Mouse (Mus musculus) cerebral cortex, adult 2 months (tissue): ENCODE results near the gene Defb45.

Experiments
- WGBS: fragments of 180-500 bp; shearing (Covaris S2); methylation state at CpG from one replicate; pipeline ENCODE4 v1.1.7; 2018; 5-methylcytosine and 5-hydroxymethylcytosine counted together

Gene Defb45

DNA sequence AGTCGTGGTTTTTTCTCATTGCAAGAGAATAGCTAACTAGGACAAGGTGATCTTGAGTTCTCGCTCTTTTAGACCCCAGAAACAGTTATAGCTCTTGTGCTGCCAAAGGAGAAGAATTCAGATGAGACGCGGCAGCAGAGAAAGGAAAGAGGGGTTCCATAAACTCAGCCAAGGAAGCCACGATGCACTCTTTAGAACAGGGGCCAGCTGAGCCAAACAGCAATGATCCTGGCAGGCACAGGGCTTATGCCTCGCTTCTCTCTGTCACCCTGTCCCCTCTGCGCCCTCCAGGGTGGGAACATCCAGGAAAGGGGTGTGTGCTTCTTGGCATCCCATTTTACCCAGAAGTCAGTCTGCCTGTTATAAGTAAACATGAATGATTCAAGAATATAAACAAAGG lies at the start of gene Defb45:
Gene Defb45, minus strand, starts transcription at position 101 of the 400 bp plus-strand sequence.
- whole genome bisulfite sequencing, result 50% methylated on average over 7 of the region's 7 CpGs

DNA sequence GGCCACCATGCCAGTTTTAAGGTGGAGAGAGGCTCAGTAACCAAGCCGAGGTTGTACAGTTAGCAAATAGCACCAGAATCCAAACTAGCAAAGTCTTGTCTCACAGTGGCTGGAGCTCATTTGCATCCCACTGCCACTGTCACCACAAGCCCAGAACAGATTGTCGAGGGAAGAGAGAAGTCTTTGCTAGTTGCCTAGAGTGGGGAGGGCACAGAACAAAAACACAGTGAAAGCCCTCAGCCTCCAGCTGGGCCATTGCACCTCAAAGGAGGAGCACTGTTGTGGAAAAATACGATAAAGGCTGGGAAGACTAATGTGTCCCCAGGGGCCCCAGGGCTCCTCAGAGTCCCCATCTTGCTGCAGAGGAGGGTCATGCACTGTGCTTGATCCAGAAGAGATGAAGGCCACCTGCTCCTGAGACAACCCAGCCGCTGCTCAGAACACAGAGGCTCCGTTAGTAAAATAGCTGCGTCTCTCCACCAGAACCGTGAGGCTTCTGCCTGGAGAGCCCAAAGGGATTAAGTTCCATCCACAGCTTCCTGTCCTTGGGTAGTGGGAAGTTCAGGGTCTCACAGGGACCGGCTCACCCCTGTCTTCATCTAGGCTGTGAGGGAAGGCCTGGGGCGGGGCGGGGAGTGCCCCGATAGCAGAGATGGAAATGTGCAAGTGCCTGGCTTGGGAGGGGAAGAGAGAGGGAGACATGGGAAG lies 40.4 kb upstream of the Defb45 start:
- WGBS, result 47% methylated on average over 11 of the region's 11 CpGs

DNA sequence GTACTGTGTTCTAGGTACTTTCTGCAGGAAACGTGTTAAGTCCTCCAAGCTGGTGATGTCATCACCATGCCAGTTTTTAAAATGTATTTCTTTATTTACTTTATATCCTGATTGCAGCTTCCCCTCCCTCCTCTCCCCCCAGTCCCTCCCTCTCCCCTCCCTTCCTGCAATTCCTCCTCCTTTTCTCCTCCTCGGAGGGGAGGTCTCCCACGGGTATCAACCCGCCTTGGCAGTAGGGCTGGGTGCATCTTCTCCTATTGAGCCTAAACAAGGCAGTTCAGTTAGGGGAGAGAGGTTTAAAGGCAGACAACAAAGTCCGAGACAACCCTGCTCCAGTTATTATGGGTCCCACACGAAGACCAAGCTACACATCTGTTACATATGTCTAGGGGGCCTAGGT lies 39.7 kb upstream of the Defb45 start:
- WGBS, result 71% methylated on average over 6 of the region's 6 CpGs

DNA sequence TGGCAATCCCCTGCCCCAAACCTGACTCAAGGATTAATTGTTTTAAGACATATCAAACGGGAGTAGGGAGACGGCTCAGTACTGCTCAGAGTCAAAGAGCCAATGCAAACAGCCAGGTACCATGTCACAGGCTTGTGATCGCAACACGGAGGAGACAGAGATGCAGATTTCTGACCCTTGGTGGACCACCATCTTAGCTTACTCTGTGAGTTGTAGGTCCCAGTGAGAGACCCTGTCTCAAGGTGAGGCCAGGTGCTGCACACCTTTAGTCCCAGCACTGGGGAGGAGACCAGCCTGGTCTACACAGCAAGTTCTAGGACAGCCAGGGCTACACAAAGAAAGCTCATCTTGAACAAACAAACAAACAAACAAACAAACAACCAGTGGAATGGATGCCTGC lies 38.2 kb upstream of the Defb45 start:
- WGBS, result 95% methylated on average over 4 of the region's 4 CpGs

DNA sequence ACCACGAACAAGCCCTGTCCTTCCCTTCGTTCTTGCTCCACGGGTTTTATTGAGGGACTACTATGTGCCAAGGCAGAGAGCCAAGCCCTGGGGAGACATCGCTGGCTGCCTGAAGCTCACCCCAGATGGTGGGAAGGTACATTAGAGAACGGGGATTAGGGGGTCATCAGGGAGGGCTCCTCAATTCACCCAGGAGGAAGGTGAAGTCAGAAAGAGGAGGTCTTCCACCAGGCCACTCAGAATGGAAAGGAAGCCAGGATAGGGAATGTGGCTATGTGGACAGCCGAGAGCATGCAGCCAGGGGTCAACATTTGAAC lies 37.8 kb upstream of the Defb45 start:
- 87% methylated on average over 6 of the region's 6 CpGs for WGBS

DNA sequence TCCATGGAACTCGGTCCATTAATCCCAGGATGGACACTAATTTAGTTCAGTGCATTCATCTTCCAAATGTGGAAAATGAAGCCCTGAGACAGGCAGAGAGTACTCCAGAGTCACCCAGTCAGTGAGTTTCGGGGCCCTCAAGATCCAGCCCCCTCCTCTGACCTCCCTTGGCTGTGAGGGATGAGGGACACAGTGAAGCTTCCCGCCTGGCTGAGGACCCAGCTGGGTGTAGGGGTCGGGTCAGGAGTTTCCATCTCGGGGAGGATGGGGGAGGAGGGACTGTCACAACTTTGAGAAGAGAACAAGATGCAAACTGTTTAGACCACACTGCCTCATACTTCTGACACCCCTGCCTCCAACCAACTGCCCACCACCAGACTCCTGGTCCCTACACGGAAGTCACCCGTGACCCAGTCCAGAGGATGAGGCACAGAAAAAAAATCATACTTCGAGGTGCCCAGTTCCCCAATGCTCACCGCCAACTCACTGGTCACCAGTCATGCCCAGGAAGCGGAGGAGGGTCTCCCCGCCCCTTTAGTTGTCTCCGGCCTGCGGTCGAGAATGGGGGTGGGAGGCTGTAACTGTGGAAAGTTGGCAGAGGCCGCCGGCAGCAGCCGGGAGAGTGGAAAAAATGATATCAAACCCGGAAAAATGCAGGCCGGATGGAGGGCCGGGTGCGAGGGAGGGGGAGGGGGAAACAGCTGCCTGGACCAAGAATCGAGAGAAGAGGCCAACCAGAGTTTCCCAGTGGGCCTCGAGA lies 37.2 kb upstream of the Defb45 start:
- WGBS, result 79% methylated on average over 23 of the region's 23 CpGs

DNA sequence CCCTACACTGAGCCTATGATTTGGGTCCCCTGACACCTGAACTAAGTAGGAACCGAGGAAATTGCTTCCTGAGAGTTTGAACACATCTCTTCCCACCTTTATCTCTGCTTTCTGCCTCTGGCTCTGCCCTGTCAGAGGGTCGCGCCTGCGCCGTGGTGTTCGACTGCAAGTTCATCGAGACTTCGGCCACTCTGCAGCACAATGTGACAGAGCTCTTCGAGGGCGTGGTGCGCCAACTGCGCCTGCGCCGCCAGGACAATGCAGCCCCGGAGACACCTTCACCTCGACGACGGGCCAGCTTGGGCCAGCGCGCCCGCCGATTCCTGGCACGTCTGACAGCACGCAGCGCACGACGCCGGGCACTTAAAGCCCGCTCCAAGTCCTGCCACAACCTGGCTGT lies 35.1 kb upstream of the Defb45 start:
- WGBS, result 87% methylated on average over 29 of the region's 29 CpGs

DNA sequence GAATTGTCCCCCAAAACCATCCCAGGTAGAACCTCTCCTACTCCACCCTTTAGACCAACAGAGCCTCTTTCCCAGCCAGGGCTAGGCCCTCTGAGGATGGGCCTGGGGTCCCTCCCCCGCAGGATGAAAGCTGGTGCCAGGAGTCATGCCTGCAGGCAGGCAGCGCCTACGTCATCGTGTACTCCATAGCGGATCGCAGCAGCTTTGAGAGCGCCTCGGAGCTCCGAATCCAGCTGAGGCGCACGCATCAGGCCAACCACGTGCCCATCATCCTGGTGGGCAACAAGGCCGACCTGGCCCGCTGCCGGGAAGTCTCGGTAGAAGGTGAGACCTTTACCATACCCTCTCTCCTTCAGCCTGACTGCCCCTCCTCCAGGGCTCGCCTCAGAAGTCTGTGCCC lies 34.1 kb upstream of the Defb45 start:
- 39% methylated on average over 17 of the region's 17 CpGs for WGBS

DNA sequence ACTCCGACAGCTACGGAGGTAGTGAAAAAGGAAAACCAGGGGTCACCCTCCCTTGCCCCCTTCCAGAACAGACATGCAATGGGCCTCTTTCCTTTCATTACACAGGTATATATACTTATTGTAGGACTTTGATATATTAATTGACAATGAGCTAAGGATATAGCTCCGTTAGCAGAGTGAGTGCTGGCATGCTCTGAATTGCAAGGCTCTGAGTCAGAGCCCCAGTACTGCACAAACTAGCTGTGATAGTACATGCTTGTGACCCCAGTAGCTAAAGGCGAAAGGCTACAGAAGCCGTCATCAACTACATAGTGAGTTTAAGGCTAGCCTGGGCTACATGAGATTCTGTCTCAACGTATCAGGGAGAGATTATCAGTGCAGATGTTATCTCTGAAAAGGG lies 30.7 kb upstream of the Defb45 start:
- WGBS, result 88% methylated on average over 6 of the region's 6 CpGs

DNA sequence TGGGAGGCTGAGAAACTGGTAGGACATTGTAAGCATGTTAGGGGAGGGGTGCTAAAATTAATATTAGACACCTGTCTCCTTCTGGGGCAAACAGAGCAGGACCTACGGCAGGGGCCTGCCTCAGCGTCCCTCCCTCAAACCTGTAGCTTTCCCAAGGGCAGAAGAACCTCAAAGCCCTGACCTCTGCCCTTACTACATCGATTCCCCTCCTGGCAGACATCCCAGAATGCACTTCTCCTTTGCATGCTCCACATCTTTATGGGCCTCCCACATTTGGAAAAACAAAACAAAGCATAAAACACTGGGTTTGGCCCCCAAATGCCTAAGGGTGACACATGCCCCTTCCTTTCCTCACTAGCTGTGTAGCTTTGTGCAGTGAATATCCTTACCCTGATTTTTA lies 30.0 kb upstream of the Defb45 start:
- WGBS, result 69% methylated on average over 3 of the region's 3 CpGs

DNA sequence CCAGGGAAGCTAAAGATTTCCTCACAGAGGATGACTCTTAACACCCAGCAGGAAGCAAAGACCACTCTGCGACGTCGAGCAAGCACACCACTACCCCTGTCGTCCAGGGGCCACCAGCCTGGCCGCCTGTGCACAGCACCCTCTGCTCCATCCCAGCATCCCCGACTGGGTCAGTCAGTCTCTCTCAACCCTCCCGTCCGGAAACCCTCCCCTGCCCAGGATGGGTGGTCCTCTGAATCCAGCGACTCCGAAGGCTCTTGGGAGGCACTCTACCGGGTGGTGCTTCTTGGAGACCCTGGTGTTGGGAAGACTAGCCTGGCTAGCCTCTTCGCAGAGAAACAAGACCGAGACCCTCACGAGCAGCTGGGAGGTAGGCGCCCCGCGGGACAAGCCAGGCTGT lies 28.9 kb upstream of the Defb45 start:
- 65% methylated on average over 17 of the region's 17 CpGs for WGBS

DNA sequence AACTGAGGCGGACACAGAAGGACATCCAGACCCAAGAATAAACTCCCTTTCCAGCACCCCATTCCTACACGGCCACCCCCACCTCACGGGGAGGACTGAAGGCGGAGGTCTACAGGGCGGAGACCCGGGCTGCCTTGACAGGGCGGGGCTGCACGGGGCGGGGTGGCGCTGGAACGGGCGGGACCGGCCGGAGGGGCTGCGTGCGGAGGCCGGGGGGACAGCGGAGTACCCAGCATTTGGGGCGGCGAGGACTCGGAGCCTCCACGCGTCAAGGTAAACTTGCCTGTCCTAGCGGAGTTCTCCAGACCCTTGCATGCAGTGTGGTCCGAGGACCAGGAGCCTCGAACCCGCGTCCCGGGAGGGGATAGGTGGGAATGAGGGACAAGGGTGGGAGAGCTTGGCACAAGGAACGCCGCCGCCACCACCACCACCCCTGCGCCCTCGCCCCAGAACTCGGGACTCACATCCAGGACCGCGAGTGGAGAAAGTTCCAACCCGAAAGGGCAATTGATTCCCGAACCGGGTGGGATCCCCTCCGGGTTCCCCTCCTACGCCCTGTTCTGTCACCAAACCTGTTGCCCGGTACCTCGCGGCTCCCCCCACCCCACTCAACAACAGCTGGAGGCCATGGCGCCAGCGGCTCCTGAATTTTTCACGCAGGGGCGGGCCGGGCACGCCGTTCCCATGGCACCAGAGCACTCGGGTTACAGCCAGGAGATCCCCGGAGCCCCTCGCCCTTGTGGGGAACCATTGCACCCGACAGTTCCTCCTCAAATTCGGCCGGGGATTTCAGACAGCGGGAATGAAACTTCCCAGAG lies 27.8 kb upstream of the Defb45 start, which contains the start of gene Rem1:
Gene Rem1, plus strand, starts transcription at position 178 of the 818 bp plus-strand sequence.
- 2% methylated on average over 59 of the region's 59 CpGs for WGBS

DNA sequence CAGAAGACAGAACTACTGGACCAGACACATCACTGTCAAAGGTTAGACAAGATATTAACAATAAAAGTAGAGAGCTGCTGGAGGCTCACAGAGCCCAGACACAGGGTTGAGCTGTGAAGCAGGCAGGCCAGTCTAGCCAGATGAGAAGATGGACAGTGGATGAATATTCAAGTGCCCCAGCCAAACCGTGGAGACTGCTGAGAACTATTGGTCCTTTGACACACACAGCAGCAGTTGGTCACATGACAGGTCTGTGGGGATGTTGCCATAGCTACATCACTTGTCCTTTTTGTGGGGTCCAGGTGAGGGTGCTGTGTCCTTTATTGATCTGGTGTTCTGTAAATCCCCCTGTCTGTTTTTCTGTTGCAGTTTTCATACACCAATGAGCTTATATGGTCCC lies 26.1 kb upstream of the Defb45 start:
- 39% methylated on average over 1 of the region's 1 CpGs for WGBS

DNA sequence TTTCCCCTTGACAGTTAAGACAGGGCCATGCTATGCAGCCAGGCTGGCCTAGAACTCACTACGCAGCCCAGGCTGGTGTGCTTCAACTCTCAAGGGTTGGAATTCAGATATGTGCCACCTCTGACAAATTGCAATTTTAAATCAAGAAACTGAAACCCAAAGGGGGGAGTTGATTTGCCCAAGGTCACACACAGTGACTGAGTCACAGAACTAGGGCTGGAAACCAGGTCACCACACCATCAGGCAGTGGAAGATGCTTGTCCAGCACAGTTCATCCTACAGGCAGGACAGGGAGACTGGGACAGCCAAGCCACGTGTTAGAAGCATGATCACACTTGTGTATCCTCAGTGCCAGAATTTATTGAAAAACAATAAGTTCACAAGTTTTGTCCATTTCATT lies 25.4 kb upstream of the Defb45 start:
- WGBS, result 94% methylated on average over 2 of the region's 2 CpGs

DNA sequence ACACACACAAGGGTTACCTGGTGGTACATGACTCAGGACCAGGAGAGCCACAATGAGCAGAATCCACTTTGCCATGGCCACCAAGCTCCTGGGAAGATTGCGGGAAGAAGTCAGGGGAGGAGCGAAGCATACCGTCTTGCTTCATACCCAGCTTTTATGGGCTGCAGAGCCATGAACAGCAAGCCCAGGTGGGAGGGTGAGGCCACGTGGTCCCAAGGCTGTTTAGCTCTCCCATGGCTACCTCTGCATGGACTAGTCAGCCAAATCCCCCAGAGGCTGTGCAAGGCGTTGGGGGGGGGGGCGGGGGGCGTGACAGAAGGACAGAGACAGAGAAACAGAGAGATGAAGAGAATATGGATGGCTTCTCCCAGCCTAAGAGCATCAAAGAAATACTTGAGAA lies 23.8 kb upstream of the Defb45 start, which contains the start of gene Defb25:
Gene Defb25, minus strand, starts transcription at position 101 of the 400 bp plus-strand sequence.
- 88% methylated on average over 7 of the region's 7 CpGs for WGBS

DNA sequence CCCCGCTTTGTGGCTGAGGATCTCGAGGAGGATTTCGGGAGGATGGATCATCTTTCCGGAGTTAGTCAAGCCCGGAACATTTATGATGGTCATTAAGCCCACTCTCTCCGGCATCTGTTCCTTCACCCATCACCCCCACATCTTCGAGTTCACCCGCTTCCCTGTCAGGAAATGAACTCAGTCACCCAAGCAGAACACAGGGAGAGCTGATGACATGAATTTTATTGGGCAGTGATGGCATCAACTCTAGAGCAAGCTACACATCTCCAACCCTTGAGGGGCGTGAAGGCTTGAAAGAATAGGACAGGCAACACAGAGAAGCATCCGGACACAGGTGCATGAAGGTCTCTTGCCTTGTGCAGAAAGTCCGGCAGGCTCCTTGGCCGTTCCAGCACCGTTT lies 23.0 kb upstream of the Defb45 start:
- 93% methylated on average over 13 of the region's 13 CpGs for WGBS

DNA sequence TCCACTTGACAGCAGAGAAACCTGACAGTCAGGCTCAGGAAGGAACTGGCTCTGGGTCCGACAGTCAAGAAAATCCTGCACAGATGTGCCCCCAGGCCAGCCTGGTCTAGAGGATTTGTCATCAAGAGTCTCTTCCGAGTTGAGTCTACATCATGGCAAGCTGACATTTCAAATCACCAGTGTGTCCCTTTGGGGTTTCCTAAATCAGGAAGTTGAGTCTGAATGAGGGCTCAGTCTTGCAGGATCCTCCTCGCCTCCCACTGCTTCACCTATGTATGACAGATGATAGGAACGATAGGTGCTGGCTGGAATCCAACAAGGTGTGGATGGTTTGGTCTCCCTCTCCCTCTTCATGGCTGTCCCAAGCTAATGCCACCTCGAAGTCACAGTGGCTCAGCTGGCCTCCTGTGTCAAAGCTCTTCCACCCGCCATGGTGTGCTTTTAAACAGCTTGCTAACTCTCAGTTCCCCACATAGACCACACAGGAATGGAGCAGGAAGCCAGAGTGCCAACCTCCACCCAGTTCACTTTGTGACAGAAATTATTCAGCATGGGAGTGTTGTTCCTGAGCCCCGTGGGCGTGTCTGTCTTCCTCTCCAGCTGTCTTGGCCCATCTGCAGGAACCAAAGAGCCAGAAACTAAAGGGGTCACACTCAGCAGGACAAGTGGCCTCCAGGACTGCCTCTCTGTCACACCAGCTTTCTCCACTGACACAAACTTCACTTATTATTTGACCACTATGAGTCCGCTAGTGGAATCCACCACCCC lies 21.4 kb upstream of the Defb45 start:
- WGBS, result 58% methylated on average over 9 of the region's 9 CpGs

DNA sequence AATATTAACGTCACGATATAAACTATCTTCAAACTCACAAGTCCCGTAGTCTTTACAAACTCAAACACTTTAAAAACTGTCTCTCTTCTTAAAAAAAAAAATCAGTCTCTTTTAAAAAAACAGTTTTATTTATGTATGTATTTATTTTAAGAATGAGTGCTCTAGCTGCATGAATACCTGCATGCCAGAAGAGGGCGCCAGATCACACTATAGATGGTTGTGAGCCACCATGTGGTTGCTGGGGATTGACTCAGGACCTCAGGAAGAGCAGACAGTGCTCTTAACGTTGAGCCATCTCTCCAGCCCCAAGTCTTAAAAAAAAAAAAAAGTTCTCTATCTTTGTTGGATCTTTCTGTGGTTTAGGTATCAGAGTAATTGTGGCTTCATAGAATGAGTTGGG lies 18.2 kb upstream of the Defb45 start:
- WGBS, result 67% methylated on average over 5 of the region's 5 CpGs

DNA sequence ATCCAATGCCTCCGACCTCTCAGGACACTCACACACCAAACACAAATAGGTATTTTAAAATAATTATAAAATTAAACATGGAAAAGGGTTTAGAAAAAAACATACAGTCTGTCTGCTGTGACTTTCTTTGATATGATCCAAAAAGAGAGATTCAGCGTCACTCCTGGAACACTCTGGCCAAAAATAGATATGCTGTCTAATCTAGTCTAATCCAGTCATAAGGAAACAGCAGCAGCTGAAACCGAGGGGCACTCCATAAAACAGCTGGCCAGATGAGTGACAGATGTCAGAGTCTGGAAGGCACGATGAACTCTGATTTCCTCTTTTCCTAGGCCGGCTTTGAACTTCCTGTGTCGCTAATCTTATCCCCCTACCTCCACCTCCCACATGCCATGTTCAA lies 17.3 kb upstream of the Defb45 start:
- 66% methylated on average over 6 of the region's 6 CpGs for whole genome bisulfite sequencing

DNA sequence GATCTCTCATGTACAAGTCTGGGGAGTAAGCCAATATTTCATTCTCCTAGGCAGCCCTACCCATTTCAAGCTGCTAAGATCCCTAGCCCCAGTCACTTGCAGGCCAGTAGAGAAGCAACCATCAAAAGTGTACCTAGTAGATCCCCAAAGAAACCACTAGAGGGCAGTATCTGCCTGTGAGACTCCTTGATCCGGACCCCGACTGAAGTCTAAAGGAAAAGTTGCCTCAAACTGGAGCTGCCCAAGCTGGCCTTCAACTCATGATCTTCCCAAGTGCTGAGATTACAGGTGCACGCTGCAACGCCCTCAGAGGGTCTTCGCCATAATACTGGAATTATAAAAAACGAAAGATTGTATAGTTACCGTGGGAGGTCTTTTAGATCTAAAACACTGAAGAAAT lies 16.4 kb upstream of the Defb45 start:
- 9% methylated on average over 7 of the region's 7 CpGs for WGBS

DNA sequence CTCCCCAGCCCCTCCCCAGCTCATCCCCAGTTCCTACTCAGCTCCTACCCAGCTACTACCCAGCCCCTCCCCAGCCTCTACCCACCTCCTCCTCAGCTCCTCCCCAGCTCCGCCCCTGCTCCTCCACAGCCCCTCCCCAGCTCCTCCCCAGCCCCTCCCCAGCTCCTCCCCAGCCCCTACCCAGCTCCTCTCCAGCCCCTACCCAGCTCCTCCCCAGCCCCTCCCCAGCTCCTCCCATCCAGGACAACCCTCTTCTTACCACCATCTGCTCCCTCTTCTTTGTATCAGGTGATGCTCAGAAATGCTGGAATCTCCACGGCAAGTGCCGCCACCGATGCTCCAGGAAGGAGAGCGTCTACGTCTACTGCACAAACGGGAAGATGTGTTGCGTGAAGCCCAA lies 13.0 kb upstream of the Defb45 start:
- WGBS, result 36% methylated on average over 8 of the region's 8 CpGs

DNA sequence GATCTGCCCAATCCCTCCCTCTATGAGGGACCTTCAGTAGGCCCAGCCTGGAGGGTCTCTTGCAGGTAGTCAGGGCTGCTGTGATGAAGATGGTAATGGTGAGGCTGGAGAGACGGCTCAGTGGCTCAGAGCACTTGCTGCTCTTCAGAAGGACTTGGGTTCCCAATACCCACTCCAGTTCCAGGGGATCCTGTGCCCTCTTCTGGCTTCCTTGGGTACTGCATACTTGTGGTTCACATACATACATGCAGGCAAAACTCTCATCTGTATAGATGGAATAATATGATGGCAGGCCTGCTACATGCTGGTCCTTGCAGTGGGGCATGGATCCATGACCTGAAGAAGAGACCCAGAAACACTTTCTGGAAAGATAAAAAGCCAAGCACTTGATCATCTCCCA lies 9.5 kb upstream of the Defb45 start:
- WGBS, result 95% methylated on average over 1 of the region's 1 CpGs
